Mouse (Mus musculus) cerebellum, postnatal 4 days (tissue): Measurements from ENCODE around the gene Sipa1l3.

Source experiments
- DNase-seq, 2 experiments: peaks; one replicate each; pipeline ENCODE4 v3.0.0; 2022; ENCODE audit warnings: low spot score in 2 of 2, mixed read lengths in 1 of 2

Gene Sipa1l3

GRCm38 (mm10) chr7:29446156-29446555 is 72.3 kb downstream of the Sipa1l3 start:
- no peak for DNase-seq

GRCm38 (mm10) chr7:29444527-29444926 is 73.9 kb downstream of the Sipa1l3 start:
- DNase-seq, result no peak

GRCm38 (mm10) chr7:29444070-29444469 is 74.4 kb downstream of the Sipa1l3 start:
- DNase-seq, result no peak

- no peak for DNase-seq
These were observed 76.6 kb downstream of the Sipa1l3 start for GRCm38 (mm10) chr7:29441793-29442192.

GRCm38 (mm10) chr7:29441151-29441550 is 77.3 kb downstream of the Sipa1l3 start:
- no peak for DNase-seq

GRCm38 (mm10) chr7:29438655-29439282 is 79.7 kb downstream of the Sipa1l3 start:
- no peak for DNase-seq

- DNase-seq, result no peak
These were observed 80.2 kb downstream of the Sipa1l3 start for GRCm38 (mm10) chr7:29438204-29438603.

GRCm38 (mm10) chr7:29437072-29437471 is 81.4 kb downstream of the Sipa1l3 start:
- no peak for DNase-seq

- no peak for DNase-seq
These were observed 84.0 kb downstream of the Sipa1l3 start for GRCm38 (mm10) chr7:29434313-29435035.

GRCm38 (mm10) chr7:29433725-29434124 is 84.7 kb downstream of the Sipa1l3 start:
- no peak for DNase-seq

- DNase-seq, result no peak
These were observed 85.4 kb downstream of the Sipa1l3 start for GRCm38 (mm10) chr7:29432947-29433553.

- no peak for DNase-seq
These were observed 86.1 kb downstream of the Sipa1l3 start for GRCm38 (mm10) chr7:29432180-29432946.

GRCm38 (mm10) chr7:29430739-29431211 is 87.7 kb downstream of the Sipa1l3 start:
- DNase-seq, result no peak

- DNase-seq, result no peak
These were observed 92.4 kb downstream of the Sipa1l3 start for GRCm38 (mm10) chr7:29426056-29426455.

GRCm38 (mm10) chr7:29425413-29425827 is 93.0 kb downstream of the Sipa1l3 start:
- DNase-seq, result no peak

GRCm38 (mm10) chr7:29424690-29425089 is 93.8 kb downstream of the Sipa1l3 start:
- DNase-seq, result no peak

- no peak for DNase-seq
These were observed 96.6 kb downstream of the Sipa1l3 start for GRCm38 (mm10) chr7:29421909-29422244.

- DNase-seq, result no peak
These were observed 97.1 kb downstream of the Sipa1l3 start for GRCm38 (mm10) chr7:29421240-29421908.

GRCm38 (mm10) chr7:29419836-29420235 is 98.6 kb downstream of the Sipa1l3 start:
- DNase-seq, result no peak

GRCm38 (mm10) chr7:29418231-29418630 is 100.2 kb downstream of the Sipa1l3 start:
- DNase-seq, result no peak

GRCm38 (mm10) chr7:29417332-29418069 is 100.9 kb downstream of the Sipa1l3 start:
- DNase-seq, result no peak
